Mouse (Mus musculus) urinary bladder, postnatal 36 days (tissue): ENCODE measurements around the gene Tlr8.

ENCODE experiments used
- DNase-seq, 2 experiments: peaks; one replicate each; pipeline ENCODE4 v3.0.0; 2022; ENCODE audit warnings: low spot score in 2 of 2, mixed read lengths in 1 of 2

Gene Tlr8

DNA sequence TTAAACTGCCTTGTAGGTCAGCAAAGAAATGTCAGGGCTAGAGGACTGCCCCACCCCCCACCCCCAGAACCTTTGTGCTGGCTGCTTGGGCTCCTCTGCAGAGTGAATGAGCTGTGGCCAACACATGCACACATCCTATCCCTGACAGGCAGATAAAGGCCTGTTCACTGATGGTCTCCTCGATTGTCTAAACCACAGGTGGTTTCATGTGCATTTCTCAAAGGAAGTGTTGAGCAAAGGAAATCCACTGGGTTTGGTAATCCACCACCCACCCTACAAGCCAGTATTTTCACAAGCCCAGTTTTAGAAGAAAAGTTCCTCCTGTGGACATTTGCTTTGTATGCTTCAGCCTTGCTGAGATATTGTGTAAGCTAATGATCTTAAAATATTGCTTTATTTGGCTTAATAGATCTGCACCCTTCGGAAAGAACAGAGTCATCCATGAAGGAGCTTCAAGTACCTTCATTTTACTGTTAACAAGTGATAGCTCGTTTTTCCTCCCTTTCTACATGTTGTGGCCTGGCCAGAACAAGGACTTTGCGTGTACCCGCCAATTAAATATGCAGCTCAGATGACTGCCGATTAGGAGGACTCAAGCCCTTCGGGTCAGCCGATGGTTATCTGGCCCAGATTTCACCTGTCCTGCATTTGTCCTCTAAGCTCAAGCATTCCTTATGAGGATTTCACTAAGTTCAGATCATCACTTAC is 58.2 kb downstream of the Tlr8 start:
- DNase-seq = peak; percentile 43 to 52

DNA sequence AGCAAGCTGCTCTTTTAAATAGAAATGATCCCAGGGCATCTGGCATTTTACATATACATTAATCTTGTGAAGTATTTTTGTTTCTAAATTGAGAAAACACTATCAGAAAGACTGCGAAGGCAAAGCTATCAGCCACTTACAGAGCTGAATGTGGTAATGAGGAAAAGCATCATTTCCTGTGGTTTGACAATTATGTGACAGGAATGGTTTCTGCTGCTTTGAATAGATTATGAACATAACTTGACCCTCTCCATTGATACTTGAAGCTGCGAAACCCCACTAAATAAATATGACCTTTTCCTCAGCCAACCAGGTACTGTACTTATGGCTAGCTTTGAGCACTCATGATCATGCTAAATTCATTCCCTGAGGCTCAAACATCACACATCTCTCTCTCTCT is 62.8 kb downstream of the Tlr8 start:
- no peak for DNase-seq

DNA sequence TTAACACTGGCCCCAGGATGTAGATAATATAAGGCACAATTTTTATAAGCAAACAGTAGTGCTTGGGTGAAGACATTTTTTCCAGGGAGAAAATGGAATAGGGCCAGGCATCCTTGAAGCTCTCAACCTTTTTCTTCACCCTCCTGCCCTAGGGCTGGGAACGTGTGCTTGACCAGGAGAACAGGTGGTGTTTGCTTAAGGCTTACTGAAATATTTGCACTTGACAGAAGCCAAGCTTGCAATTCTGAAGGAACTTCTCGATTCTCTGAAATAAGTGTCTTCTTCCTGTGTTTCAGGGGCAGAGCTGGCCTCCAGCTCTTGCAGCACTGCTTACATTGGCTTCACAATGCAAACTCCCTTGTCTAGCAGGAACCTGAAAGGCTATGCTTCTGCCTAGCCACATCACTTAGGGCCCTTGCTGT is 68.9 kb downstream of the Tlr8 start:
- DNase-seq = no peak
